Mouse (Mus musculus): ENCODE results near the gene Eddm3b. TPM values are rescaled to one million over a fixed set of nuclear protein-coding genes. Genes with fewer than 3 reads are reported as not detected.

Eddm3b gene
- polyA plus RNA-seq, 1 experiment from 2014 or later: not detected

GRCm38 (mm10) chr14:51128775-51129623 is 14.8 kb downstream of the Eddm3b start:
- Histone ChIP-seq H3K27ac (replicated peaks) (no peak overlapping the region), H3K4me2 (no peak overlapping the region), H3K27me3 (replicated peaks) (no peaks in the 10 kb centered on the region), H3K36me3 (no peaks in the 10 kb centered on the region), H3K9ac (replicated peaks) (no peak overlapping the region), H3K4me3 (replicated peaks) (no peak overlapping the region), H3K9me3 (replicated peaks) (no peaks in the 10 kb centered on the region), H3K4me1 (no peaks in the 10 kb centered on the region)
- ATAC-seq (ENCODE audit: low FRiP score): no peak
- WGBS: 87% methylated on average over 9 of the region's 9 CpGs

DNA sequence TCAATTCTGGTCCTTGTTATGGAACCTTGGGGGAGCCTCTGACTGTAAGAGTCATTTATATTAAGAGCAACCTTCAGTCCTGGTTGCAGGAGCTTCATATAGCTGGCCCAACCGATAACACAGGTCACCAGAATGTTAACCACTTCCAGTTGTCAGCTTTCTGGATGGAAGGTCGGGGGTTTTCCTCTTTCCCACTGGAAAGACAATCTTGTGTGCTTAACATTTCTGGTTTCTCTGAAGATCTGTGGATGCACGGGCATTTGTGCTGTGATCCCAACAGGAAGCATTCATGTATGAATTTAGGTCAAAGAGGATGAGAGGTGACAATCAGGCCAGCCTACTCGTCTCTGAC is 15.4 kb downstream of the Eddm3b start:
- no peaks in the 10 kb centered on the region for H3K36me3 ChIP-seq
- H3K4me2 ChIP-seq: no peak overlapping the region
- ATAC-seq (ENCODE audit: low FRiP score): no peak
- H3K9ac ChIP-seq (replicated peaks): no peak overlapping the region
- 89% methylated on average over 4 of the region's 4 CpGs for WGBS
- no peaks in the 10 kb centered on the region for H3K9me3 ChIP-seq (replicated peaks)
- H3K27me3 ChIP-seq (replicated peaks): no peaks in the 10 kb centered on the region
- H3K27ac ChIP-seq (replicated peaks): no peak overlapping the region
- H3K4me3 ChIP-seq (replicated peaks): no peak overlapping the region
- no peaks in the 10 kb centered on the region for H3K4me1 ChIP-seq

- Histone ChIP-seq H3K27me3 (replicated peaks) (no peaks in the 10 kb centered on the region), H3K9ac (replicated peaks) (no peak overlapping the region)
- 92% methylated on average over 9 of the region's 9 CpGs for WGBS
Measured at GRCm38 (mm10) chr14:51130315-51130940, 16.2 kb downstream of the Eddm3b start.

GRCm38 (mm10) chr14:51131086-51131815 is 17.0 kb downstream of the Eddm3b start:
- Histone ChIP-seq H3K9ac (replicated peaks) (no peak overlapping the region), H3K27me3 (replicated peaks) (no peaks in the 10 kb centered on the region), H3K36me3 (no peaks in the 10 kb centered on the region), H3K27ac (replicated peaks) (no peak overlapping the region), H3K4me3 (replicated peaks) (no peak overlapping the region), H3K4me1 (no peaks in the 10 kb centered on the region), H3K4me2 (no peak overlapping the region), H3K9me3 (replicated peaks) (no peaks in the 10 kb centered on the region)
- WGBS: 86% methylated on average over 7 of the region's 7 CpGs
- ATAC-seq (ENCODE audit: low FRiP score): no peak

More at GRCm38 (mm10) chr14:51130315-51130940, 16.2 kb downstream of the Eddm3b start:
- no peak overlapping the region for H3K27ac ChIP-seq (replicated peaks)
- H3K9me3 ChIP-seq (replicated peaks): no peaks in the 10 kb centered on the region
- no peak for ATAC-seq (ENCODE audit: low FRiP score)
- H3K4me2 ChIP-seq: no peak overlapping the region
- no peaks in the 10 kb centered on the region for H3K4me1 ChIP-seq
- no peak overlapping the region for H3K4me3 ChIP-seq (replicated peaks)
- H3K36me3 ChIP-seq: no peaks in the 10 kb centered on the region

GRCm38 (mm10) chr14:51132372-51132771 is 18.1 kb downstream of the Eddm3b start:
- Histone ChIP-seq H3K4me3 (replicated peaks) (no peak overlapping the region), H3K27ac (replicated peaks) (no peak overlapping the region), H3K9me3 (replicated peaks) (no peaks in the 10 kb centered on the region), H3K36me3 (no peaks in the 10 kb centered on the region), H3K9ac (replicated peaks) (no peak overlapping the region), H3K4me1 (no peaks in the 10 kb centered on the region), H3K4me2 (no peak overlapping the region), H3K27me3 (replicated peaks) (no peaks in the 10 kb centered on the region)
- 93% methylated on average over 4 of the region's 4 CpGs for WGBS
- ATAC-seq (ENCODE audit: low FRiP score): no peak

DNA sequence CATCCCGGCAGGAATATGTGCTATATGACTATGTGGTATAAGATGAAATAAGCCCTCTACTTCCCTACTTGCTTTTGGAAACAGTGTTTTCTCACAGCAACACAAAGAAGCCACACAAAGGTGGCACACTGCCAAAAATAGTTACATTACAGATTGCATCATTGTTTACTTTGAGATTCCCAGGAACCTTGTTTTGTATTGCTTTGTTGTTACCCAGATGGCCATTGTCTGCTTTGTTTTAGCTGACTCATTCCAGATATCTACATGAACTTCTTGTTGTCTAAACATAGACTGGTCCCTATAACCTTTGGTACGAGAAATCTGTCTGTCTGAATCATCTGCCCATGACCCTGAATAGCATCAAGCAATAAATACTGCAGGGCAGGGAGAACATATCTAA is 26.1 kb downstream of the Eddm3b start:
- H3K27me3 ChIP-seq (replicated peaks): no peaks in the 10 kb centered on the region
- H3K4me1 ChIP-seq: no peaks in the 10 kb centered on the region
- no peak overlapping the region for H3K4me3 ChIP-seq (replicated peaks)
- no peak for ATAC-seq (ENCODE audit: low FRiP score)
- H3K4me2 ChIP-seq: no peak overlapping the region
- H3K36me3 ChIP-seq: no peaks in the 10 kb centered on the region
- no peaks in the 10 kb centered on the region for H3K9me3 ChIP-seq (replicated peaks)
- H3K9ac ChIP-seq (replicated peaks): no peak overlapping the region
- WGBS: 81% methylated on average over 2 of the region's 2 CpGs
- no peak overlapping the region for H3K27ac ChIP-seq (replicated peaks)

- WGBS: 93% methylated on average over 4 of the region's 4 CpGs
- no peak for ATAC-seq (ENCODE audit: low FRiP score)
- Histone ChIP-seq H3K27me3 (replicated peaks) (no peaks in the 10 kb centered on the region), H3K36me3 (no peaks in the 10 kb centered on the region), H3K4me3 (replicated peaks) (no peak overlapping the region), H3K4me1 (no peaks in the 10 kb centered on the region), H3K27ac (replicated peaks) (no peak overlapping the region), H3K4me2 (no peak overlapping the region), H3K9me3 (replicated peaks) (no peaks in the 10 kb centered on the region), H3K9ac (replicated peaks) (no peak overlapping the region)
Measured at GRCm38 (mm10) chr14:51142119-51142518, 27.9 kb downstream of the Eddm3b start.

- H3K4me3 ChIP-seq (replicated peaks): no peak overlapping the region
- H3K4me2 ChIP-seq: no peak overlapping the region
- H3K27me3 ChIP-seq (replicated peaks): no peaks in the 10 kb centered on the region
- H3K9me3 ChIP-seq (replicated peaks): no peaks in the 10 kb centered on the region
- H3K4me1 ChIP-seq: no peaks in the 10 kb centered on the region
- no peak for ATAC-seq (ENCODE audit: low FRiP score)
- H3K27ac ChIP-seq (replicated peaks): no peak overlapping the region
- 89% methylated on average over 3 of the region's 3 CpGs for WGBS
- no peaks in the 10 kb centered on the region for H3K36me3 ChIP-seq
- H3K9ac ChIP-seq (replicated peaks): no peak overlapping the region
Measured at GRCm38 (mm10) chr14:51142568-51142967, 28.3 kb downstream of the Eddm3b start.

- Histone ChIP-seq H3K4me3 (replicated peaks) (no peak overlapping the region), H3K9me3 (replicated peaks) (no peaks in the 10 kb centered on the region), H3K4me1 (no peaks in the 10 kb centered on the region), H3K4me2 (no peak overlapping the region), H3K36me3 (no peaks in the 10 kb centered on the region), H3K9ac (replicated peaks) (no peak overlapping the region), H3K27me3 (replicated peaks) (no peaks in the 10 kb centered on the region), H3K27ac (replicated peaks) (no peak overlapping the region)
- 69% methylated on average over 4 of the region's 4 CpGs for WGBS
- no peak for ATAC-seq (ENCODE audit: low FRiP score)
Measured at GRCm38 (mm10) chr14:51143287-51143686, 29.1 kb downstream of the Eddm3b start.

GRCm38 (mm10) chr14:51143937-51144336 is 29.7 kb downstream of the Eddm3b start:
- H3K36me3 ChIP-seq: no peaks in the 10 kb centered on the region
- no peaks in the 10 kb centered on the region for H3K27me3 ChIP-seq (replicated peaks)
- no peaks in the 10 kb centered on the region for H3K4me1 ChIP-seq
- H3K4me2 ChIP-seq: no peak overlapping the region
- no peak for ATAC-seq (ENCODE audit: low FRiP score)
- no peak overlapping the region for H3K27ac ChIP-seq (replicated peaks)
- 72% methylated on average over 2 of the region's 2 CpGs for WGBS
- H3K9ac ChIP-seq (replicated peaks): no peak overlapping the region
- H3K4me3 ChIP-seq (replicated peaks): no peak overlapping the region
- H3K9me3 ChIP-seq (replicated peaks): no peaks in the 10 kb centered on the region

GRCm38 (mm10) chr14:51144451-51144850 is 30.2 kb downstream of the Eddm3b start:
- Histone ChIP-seq H3K27me3 (replicated peaks) (no peaks in the 10 kb centered on the region), H3K9me3 (replicated peaks) (no peaks in the 10 kb centered on the region), H3K36me3 (no peaks in the 10 kb centered on the region), H3K9ac (replicated peaks) (no peak overlapping the region), H3K4me1 (no peaks in the 10 kb centered on the region), H3K4me2 (no peak overlapping the region), H3K27ac (replicated peaks) (no peak overlapping the region), H3K4me3 (replicated peaks) (no peak overlapping the region)
- no peak for ATAC-seq (ENCODE audit: low FRiP score)
- WGBS: 95% methylated on average over 4 of the region's 4 CpGs

DNA sequence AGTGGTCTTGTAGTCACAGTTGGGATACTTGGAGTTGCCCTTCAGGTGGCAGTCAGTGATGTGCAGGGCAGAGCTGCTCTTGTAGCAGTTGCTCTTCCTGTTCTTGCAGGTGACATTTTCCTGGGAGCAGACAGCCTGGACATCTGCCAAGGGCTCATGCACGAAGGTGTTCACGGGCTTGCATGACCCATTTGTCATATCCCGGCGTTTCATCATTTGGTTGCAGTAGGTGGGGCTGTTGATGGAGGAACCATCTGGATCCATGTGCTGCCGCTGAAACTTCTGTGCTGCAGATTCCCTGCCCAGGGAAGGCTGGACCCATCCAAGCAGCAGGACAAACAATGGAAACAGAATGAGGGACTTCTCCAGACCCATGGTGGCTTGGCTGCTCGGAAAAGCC is 31.3 kb downstream of the Eddm3b start:
- 87% methylated on average over 6 of the region's 6 CpGs for whole genome bisulfite sequencing
- Histone ChIP-seq H3K4me2 (no peak overlapping the region), H3K4me1 (no peaks in the 10 kb centered on the region), H3K27ac (replicated peaks) (no peak overlapping the region), H3K9me3 (replicated peaks) (no peaks in the 10 kb centered on the region), H3K36me3 (no peaks in the 10 kb centered on the region), H3K9ac (replicated peaks) (no peak overlapping the region), H3K27me3 (replicated peaks) (no peaks in the 10 kb centered on the region), H3K4me3 (replicated peaks) (no peak overlapping the region)
- ATAC-seq (ENCODE audit: low FRiP score): no peak

All from neural tube, embryonic 15.5 days (tissue).